Mouse (Mus musculus) stomach, postnatal 0 days (tissue): ENCODE results near the gene Traf1.

ENCODE experiments used
- CTCF ChIP-seq: IDR thresholded peaks from 2 replicates; pipeline ENCODE4 v1.5.1; 2016; ENCODE audit warnings: antibody characterized with exemption, low read depth, mild to moderate bottlenecking, moderate library complexity
- EP300 ChIP-seq: optimal IDR thresholded peaks from 2 replicates; pipeline ENCODE3; 2016; ENCODE audit warnings: antibody characterized with exemption

- no peak for TF ChIP-seq CTCF
- TF ChIP-seq EP300, result no peak
Measured at GRCm38 (mm10) chr2:34973087-34973486, 11.5 kb upstream of the Traf1 start.
